Mouse (Mus musculus) kidney, embryonic 14.5 days (tissue): ENCODE data around the gene Cuedc1. TPM values are rescaled to one million over a fixed set of nuclear protein-coding genes. Genes with fewer than 3 reads are reported as not detected.

Experiments
- ATAC-seq: fragments of 200-750 bp; cut with Nextera tagmentation; 2 replicates; pipeline ENCODE4 v1.8.0; 2017; ENCODE audit warnings: moderate number of reproducible peaks, mild to moderate bottlenecking, moderate TSS enrichment, moderate library complexity; ENCODE audit not compliant: low FRiP score, low TSS enrichment
- H3K27ac ChIP-seq: fragments of 300-500 bp; sonication (generic); 2 replicates; pipeline ENCODE4 v1.5.1; 2014; ENCODE audit warnings: low read depth, mild to moderate bottlenecking, low read length, moderate library complexity, mixed read lengths
- H3K27me3 ChIP-seq: fragments of 300-500 bp; sonication (generic); 2 replicates; pipeline ENCODE4 v1.6.1; 2014; ENCODE audit warnings: mild to moderate bottlenecking, low read length; ENCODE audit not compliant: control insufficient read depth, insufficient read depth
- H3K36me3 ChIP-seq: fragments of 300-500 bp; sonication (generic); 2 replicates; pipeline ENCODE4 v1.6.1; 2014; ENCODE audit warnings: low read length, mixed read lengths; ENCODE audit not compliant: control insufficient read depth, insufficient read depth
- H3K4me1 ChIP-seq: fragments of 300-500 bp; sonication (generic); 2 replicates; pipeline ENCODE4 v1.6.1; 2014; ENCODE audit warnings: low read length, mixed read lengths; ENCODE audit not compliant: control insufficient read depth, insufficient read depth
- H3K4me2 ChIP-seq: fragments of 300-500 bp; sonication (generic); replicated peaks from 2 replicates; pipeline ENCODE4 v1.6.1; 2014; ENCODE audit warnings: low read depth, mild to moderate bottlenecking, low read length
- H3K4me3 ChIP-seq: fragments of 300-500 bp; sonication (generic); 2 replicates; pipeline ENCODE4 v1.5.1; 2014; ENCODE audit warnings: mild to moderate bottlenecking, low read length
- H3K9ac ChIP-seq: fragments of 300-500 bp; sonication (generic); 2 replicates; pipeline ENCODE4 v1.6.1; 2014; ENCODE audit warnings: low read depth, mild to moderate bottlenecking, low read length, moderate library complexity
- H3K9me3 ChIP-seq: fragments of 300-500 bp; sonication (generic); 2 replicates; pipeline ENCODE4 v1.6.1; 2016; ENCODE audit warnings: low read length; ENCODE audit not compliant: control insufficient read depth
- WGBS: fragments of 180-500 bp; shearing (Covaris S2); extraction: QIAGEN DNeasy Blood & Tissue Kit; methylation state at CpG from one replicate; pipeline ENCODE4 v1.1.7; 2014; 5-methylcytosine and 5-hydroxymethylcytosine counted together
- polyA plus RNA-seq: library from polyadenylated mRNA; unstranded; fragments of >200 nt; fragmentation: Nextera tagmentation; extraction: Ambion mirVana; gene quantifications from 2 replicates; pipeline ENCODE4 v1.2.1, GENCODE M21; 2014

The Cuedc1 gene
- polyA plus RNA-seq, 1 experiment from 2014 or later = 17.0 TPM

DNA sequence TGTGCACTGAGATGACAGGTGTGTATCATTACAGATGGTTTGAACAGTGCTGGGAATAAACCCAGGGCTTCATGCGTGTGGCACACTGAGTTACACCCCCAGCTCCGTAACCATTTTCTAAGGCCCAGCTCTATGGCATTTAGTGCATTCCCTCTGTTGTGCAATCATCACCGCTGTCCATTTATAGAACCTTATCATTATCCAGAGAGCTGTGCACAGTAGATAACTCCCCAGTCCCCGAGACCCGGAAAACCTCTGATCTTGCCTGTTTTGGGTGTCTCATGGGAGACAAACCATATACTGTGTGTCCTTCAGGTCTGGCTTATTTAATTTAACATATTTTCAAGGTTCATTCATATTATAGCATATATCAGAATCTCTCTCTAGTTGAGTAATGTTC, 49.5 kb downstream of the Cuedc1 start:
- peaks cover 41% of the 10 kb centered on the region for H3K4me1 ChIP-seq
- no peak for ATAC-seq
- no peak overlapping the region for H3K4me2 ChIP-seq
- H3K36me3 ChIP-seq = no peaks in the 10 kb centered on the region
- H3K27me3 ChIP-seq = no peaks in the 10 kb centered on the region
- H3K27ac ChIP-seq = no peak overlapping the region
- H3K9ac ChIP-seq = no peak overlapping the region
- no peak overlapping the region for H3K4me3 ChIP-seq
- 92% methylated on average over 5 of the region's 5 CpGs for WGBS
- H3K9me3 ChIP-seq = no peaks in the 10 kb centered on the region

GRCm38 (mm10) chr11:88148015-88148637, 50.3 kb downstream of the Cuedc1 start:
- H3K9me3 ChIP-seq = no peaks in the 10 kb centered on the region
- H3K4me2 ChIP-seq = no peak overlapping the region
- H3K4me3 ChIP-seq = no peak overlapping the region
- peaks cover 39% of the 10 kb centered on the region for H3K4me1 ChIP-seq
- ATAC-seq = no peak; the same call in 1 of the 2 replicates
- no peaks in the 10 kb centered on the region for H3K27me3 ChIP-seq
- H3K36me3 ChIP-seq = no peaks in the 10 kb centered on the region
- peak overlapping the region; percentile 91 for H3K27ac ChIP-seq
- 41% methylated on average over 7 of the region's 7 CpGs for WGBS
- no peak overlapping the region; the same call in 1 of the 2 replicates for H3K9ac ChIP-seq

GRCm38 (mm10) chr11:88148638-88149279, 50.9 kb downstream of the Cuedc1 start:
- no peak overlapping the region for H3K4me2 ChIP-seq
- peak overlapping the region; percentile 28; the same call in 1 of the 2 replicates for H3K9ac ChIP-seq

GRCm38 (mm10) chr11:88151379-88152155, 53.7 kb downstream of the Cuedc1 start:
- Histone ChIP-seq H3K36me3 (no peaks in the 10 kb centered on the region), H3K27ac (peak overlapping the region; percentile 87), H3K27me3 (no peaks in the 10 kb centered on the region), H3K4me3 (no peak overlapping the region), H3K9me3 (no peaks in the 10 kb centered on the region), H3K4me1 (peaks cover 48% of the 10 kb centered on the region), H3K9ac (no peak overlapping the region; the same call in 1 of the 2 replicates), H3K4me2 (no peak overlapping the region; the same call in 1 of the 2 replicates)
- 39% methylated on average over 7 of the region's 7 CpGs for WGBS
- ATAC-seq = peak; percentile 22; the same call in 1 of the 2 replicates

More at GRCm38 (mm10) chr11:88148638-88149279, 50.9 kb downstream of the Cuedc1 start:
- 7% methylated on average over 11 of the region's 11 CpGs for WGBS
- Histone ChIP-seq H3K27ac (peak overlapping the region; percentile 91), H3K27me3 (no peaks in the 10 kb centered on the region), H3K36me3 (no peaks in the 10 kb centered on the region), H3K9me3 (no peaks in the 10 kb centered on the region), H3K4me3 (no peak overlapping the region), H3K4me1 (peaks cover 39% of the 10 kb centered on the region)
- peak; percentile 37 for ATAC-seq

- H3K9ac ChIP-seq = no peak overlapping the region
- H3K9me3 ChIP-seq = no peaks in the 10 kb centered on the region
- no peak overlapping the region for H3K4me2 ChIP-seq
- ATAC-seq = no peak
- peaks cover 38% of the 10 kb centered on the region for H3K4me1 ChIP-seq
- H3K27me3 ChIP-seq = no peaks in the 10 kb centered on the region
- H3K4me3 ChIP-seq = no peak overlapping the region
- no peaks in the 10 kb centered on the region for H3K36me3 ChIP-seq
- WGBS = 65% methylated on average over 5 of the region's 5 CpGs
- peak overlapping the region; percentile 18; the same call in 1 of the 2 replicates for H3K27ac ChIP-seq
Measured at GRCm38 (mm10) chr11:88153880-88154279, 56.0 kb downstream of the Cuedc1 start.

GRCm38 (mm10) chr11:88154500-88154899, 56.6 kb downstream of the Cuedc1 start:
- H3K27me3 ChIP-seq = no peaks in the 10 kb centered on the region
- peak overlapping the region; percentile 18; the same call in 1 of the 2 replicates for H3K27ac ChIP-seq
- ATAC-seq = no peak
- H3K4me2 ChIP-seq = no peak overlapping the region
- no peak overlapping the region; the same call in 1 of the 2 replicates for H3K9ac ChIP-seq
- 59% methylated on average over 8 of the region's 8 CpGs for WGBS
- peaks cover 35% of the 10 kb centered on the region; the same call in 1 of the 2 replicates for H3K4me1 ChIP-seq
- H3K36me3 ChIP-seq = no peaks in the 10 kb centered on the region
- no peaks in the 10 kb centered on the region for H3K9me3 ChIP-seq
- no peak overlapping the region for H3K4me3 ChIP-seq

- Histone ChIP-seq H3K4me3 (no peak overlapping the region), H3K27ac (no peak overlapping the region), H3K9me3 (no peaks in the 10 kb centered on the region), H3K27me3 (no peaks in the 10 kb centered on the region), H3K9ac (no peak overlapping the region), H3K36me3 (no peaks in the 10 kb centered on the region), H3K4me1 (peaks cover 39% of the 10 kb centered on the region), H3K4me2 (no peak overlapping the region)
- ATAC-seq = no peak
- WGBS = 63% methylated on average over 3 of the region's 3 CpGs
Measured at GRCm38 (mm10) chr11:88155451-88155850, 57.6 kb downstream of the Cuedc1 start.

DNA sequence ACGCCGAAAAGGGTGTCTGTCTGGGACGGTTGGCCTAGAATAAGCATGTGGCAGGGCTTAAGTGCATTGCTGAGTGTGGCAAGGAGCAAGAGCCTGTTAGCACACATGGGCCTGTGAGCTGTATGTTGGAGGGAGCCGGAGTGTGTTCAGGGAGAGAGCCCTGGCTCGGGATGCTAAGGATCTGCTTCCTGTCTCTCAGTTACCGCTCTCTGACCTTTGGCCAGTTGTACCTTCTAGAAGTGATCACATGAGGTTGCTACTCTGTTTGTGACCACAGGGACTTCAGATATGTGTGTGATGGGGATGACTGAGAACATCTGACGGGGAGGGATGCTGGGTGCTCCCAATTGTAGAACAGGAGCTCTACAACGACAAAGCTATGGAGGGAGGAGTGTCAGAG, 58.1 kb downstream of the Cuedc1 start:
- no peak overlapping the region for H3K4me3 ChIP-seq
- H3K9ac ChIP-seq = no peak overlapping the region
- ATAC-seq = no peak
- no peaks in the 10 kb centered on the region for H3K27me3 ChIP-seq
- H3K4me1 ChIP-seq = peaks cover 41% of the 10 kb centered on the region
- 57% methylated on average over 8 of the region's 8 CpGs for WGBS
- no peaks in the 10 kb centered on the region for H3K9me3 ChIP-seq
- no peaks in the 10 kb centered on the region for H3K36me3 ChIP-seq
- peak overlapping the region; percentile 53; the same call in 1 of the 2 replicates for H3K27ac ChIP-seq
- no peak overlapping the region for H3K4me2 ChIP-seq
